Mouse (Mus musculus): Measurements from ENCODE around the gene Tmtc2. TPM values are rescaled to one million over a fixed set of nuclear protein-coding genes. Genes with fewer than 3 reads are reported as not detected.

Tmtc2 gene
- polyA plus RNA-seq, 1 experiment from 2014 or later, result 7.0 TPM

GRCm38 (mm10) chr10:105368242-105368641 lies 206.0 kb downstream of the Tmtc2 start:
- no peak overlapping the region for H3K27ac ChIP-seq (ENCODE audit: poor library complexity, severe bottlenecking)
- H3K36me3 ChIP-seq, result no peaks in the 10 kb centered on the region
- H3K27me3 ChIP-seq (replicated peaks), result no peaks in the 10 kb centered on the region
- 64% methylated on average over 8 of the region's 8 CpGs for WGBS
- ATAC-seq (ENCODE audit: insufficient number of reproducible peaks, low FRiP score), result no peak
- H3K9ac ChIP-seq, result no peak overlapping the region
- 0 out of 2 replicates have a peak, but pooled peaks cover 8% of the 10 kb centered on the region for H3K4me1 ChIP-seq (replicated peaks)
- peaks cover 5% of the 10 kb centered on the region for H3K9me3 ChIP-seq (replicated peaks)
- no peak overlapping the region for H3K4me2 ChIP-seq
- no peak overlapping the region for H3K4me3 ChIP-seq

- ATAC-seq (ENCODE audit: insufficient number of reproducible peaks, low FRiP score), result no peak
- no peak overlapping the region for H3K27ac ChIP-seq (ENCODE audit: poor library complexity, severe bottlenecking)
- H3K4me2 ChIP-seq, result no peak overlapping the region
- H3K4me1 ChIP-seq (replicated peaks), result 0 out of 2 replicates have a peak, but pooled peaks cover 8% of the 10 kb centered on the region
- H3K9me3 ChIP-seq (replicated peaks), result no peaks in the 10 kb centered on the region
- WGBS, result 81% methylated on average over 3 of the region's 3 CpGs
- H3K27me3 ChIP-seq (replicated peaks), result no peaks in the 10 kb centered on the region
- H3K36me3 ChIP-seq, result no peaks in the 10 kb centered on the region
- H3K4me3 ChIP-seq, result no peak overlapping the region
- no peak overlapping the region for H3K9ac ChIP-seq
These were observed 209.8 kb downstream of the Tmtc2 start for GRCm38 (mm10) chr10:105364480-105364879.

DNA sequence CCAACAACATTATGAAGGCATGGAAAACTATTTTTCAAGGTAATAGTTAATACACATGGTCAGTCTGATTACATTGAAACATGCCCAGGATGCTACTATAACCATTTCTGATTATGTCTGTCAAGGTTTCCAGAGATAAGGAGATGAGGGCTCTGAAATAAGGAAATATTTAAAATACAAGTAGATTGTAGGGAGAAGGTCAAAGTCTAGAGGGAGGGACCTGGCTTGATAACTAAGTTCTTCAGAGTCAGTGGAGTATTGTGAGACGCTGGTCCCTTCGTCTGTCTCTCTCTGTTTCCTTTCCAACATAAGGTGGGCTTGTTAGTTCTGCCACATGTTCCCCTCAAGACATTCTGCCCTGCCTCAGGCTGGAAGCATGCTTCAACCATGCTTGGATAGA lies 223.9 kb downstream of the Tmtc2 start:
- no peak for ATAC-seq (ENCODE audit: insufficient number of reproducible peaks, low FRiP score)
- Histone ChIP-seq H3K4me2 (no peak overlapping the region), H3K36me3 (no peaks in the 10 kb centered on the region), H3K9ac (no peak overlapping the region), H3K4me1 (replicated peaks) (no peaks in the 10 kb centered on the region), H3K9me3 (replicated peaks) (0 out of 2 replicates have a peak, but pooled peaks cover 3% of the 10 kb centered on the region), H3K27ac (ENCODE audit: poor library complexity, severe bottlenecking) (no peak overlapping the region), H3K27me3 (replicated peaks) (no peaks in the 10 kb centered on the region), H3K4me3 (no peak overlapping the region)
- 82% methylated on average over 2 of the region's 2 CpGs for WGBS

DNA sequence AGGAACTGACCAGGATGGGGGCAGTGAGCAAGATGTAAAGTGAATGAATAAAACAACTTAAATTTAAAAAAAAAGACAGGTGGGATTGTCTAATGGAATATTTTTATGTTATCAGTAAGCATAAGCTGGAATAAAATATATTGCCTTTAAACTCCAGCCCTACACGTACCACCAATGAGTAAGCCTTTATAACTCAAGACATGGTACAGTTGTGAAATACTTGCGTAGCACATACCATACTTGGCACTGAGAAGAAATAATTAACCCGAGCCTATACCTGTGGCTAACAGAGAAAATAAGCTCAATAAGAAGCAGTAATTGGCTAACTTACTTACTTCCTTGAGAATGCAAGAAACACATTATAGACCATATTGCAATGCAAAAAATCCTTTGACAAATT lies 228.3 kb downstream of the Tmtc2 start:
- H3K27me3 ChIP-seq (replicated peaks), result no peaks in the 10 kb centered on the region
- H3K9ac ChIP-seq, result no peak overlapping the region
- ATAC-seq (ENCODE audit: insufficient number of reproducible peaks, low FRiP score), result no peak
- H3K27ac ChIP-seq (ENCODE audit: poor library complexity, severe bottlenecking), result no peak overlapping the region
- 87% methylated on average over 3 of the region's 3 CpGs for WGBS
- 0 out of 2 replicates have a peak, but pooled peaks cover 3% of the 10 kb centered on the region for H3K4me1 ChIP-seq (replicated peaks)
- H3K4me3 ChIP-seq, result no peak overlapping the region
- H3K36me3 ChIP-seq, result no peaks in the 10 kb centered on the region
- H3K9me3 ChIP-seq (replicated peaks), result 0 out of 2 replicates have a peak, but pooled peaks cover 3% of the 10 kb centered on the region
- H3K4me2 ChIP-seq, result no peak overlapping the region

DNA sequence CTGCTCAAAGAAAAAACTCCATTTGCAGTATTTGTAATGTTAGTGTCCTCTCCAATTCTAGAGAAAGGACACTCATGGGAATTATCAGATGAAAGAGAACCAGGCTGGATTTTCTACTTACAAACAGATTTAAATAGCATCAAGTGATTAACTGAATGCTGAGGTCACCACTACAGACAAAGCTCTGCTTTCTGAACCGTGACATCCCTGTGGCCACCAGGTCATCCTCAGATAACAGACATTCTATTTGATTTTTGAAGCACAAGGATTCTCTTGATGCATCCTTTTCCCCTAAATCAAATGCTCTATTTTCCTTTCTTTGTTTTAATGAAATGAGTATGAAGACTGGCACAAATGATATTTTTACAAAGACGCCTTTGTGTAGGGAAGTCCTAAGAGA lies 241.4 kb downstream of the Tmtc2 start:
- 73% methylated on average over 2 of the region's 2 CpGs for WGBS
- H3K4me3 ChIP-seq, result no peak overlapping the region
- H3K27me3 ChIP-seq (replicated peaks), result no peaks in the 10 kb centered on the region
- H3K9me3 ChIP-seq (replicated peaks), result no peaks in the 10 kb centered on the region
- H3K36me3 ChIP-seq, result no peaks in the 10 kb centered on the region
- no peaks in the 10 kb centered on the region for H3K4me1 ChIP-seq (replicated peaks)
- H3K4me2 ChIP-seq, result no peak overlapping the region
- H3K27ac ChIP-seq (ENCODE audit: poor library complexity, severe bottlenecking), result no peak overlapping the region
- H3K9ac ChIP-seq, result no peak overlapping the region
- ATAC-seq (ENCODE audit: insufficient number of reproducible peaks, low FRiP score), result no peak

GRCm38 (mm10) chr10:105330327-105330726 lies 243.9 kb downstream of the Tmtc2 start:
- Histone ChIP-seq H3K27me3 (replicated peaks) (no peaks in the 10 kb centered on the region), H3K4me2 (no peak overlapping the region), H3K36me3 (no peaks in the 10 kb centered on the region), H3K27ac (ENCODE audit: poor library complexity, severe bottlenecking) (no peak overlapping the region), H3K4me3 (no peak overlapping the region), H3K4me1 (replicated peaks) (no peaks in the 10 kb centered on the region), H3K9ac (no peak overlapping the region), H3K9me3 (replicated peaks) (no peaks in the 10 kb centered on the region)
- 79% methylated on average over 5 of the region's 5 CpGs for WGBS
- ATAC-seq (ENCODE audit: insufficient number of reproducible peaks, low FRiP score), result no peak

GRCm38 (mm10) chr10:105323646-105324192 lies 250.5 kb downstream of the Tmtc2 start:
- no peaks in the 10 kb centered on the region for H3K27me3 ChIP-seq (replicated peaks)
- H3K27ac ChIP-seq (ENCODE audit: poor library complexity, severe bottlenecking), result no peak overlapping the region
- H3K9me3 ChIP-seq (replicated peaks), result peaks cover 4% of the 10 kb centered on the region
- WGBS, result 77% methylated on average over 4 of the region's 4 CpGs
- H3K36me3 ChIP-seq, result peaks cover 12% of the 10 kb centered on the region
- no peak overlapping the region for H3K4me2 ChIP-seq
- no peak overlapping the region for H3K9ac ChIP-seq
- ATAC-seq (ENCODE audit: insufficient number of reproducible peaks, low FRiP score), result no peak
- H3K4me3 ChIP-seq, result no peak overlapping the region
- H3K4me1 ChIP-seq (replicated peaks), result no peaks in the 10 kb centered on the region

- 73% methylated on average over 3 of the region's 3 CpGs for WGBS
- Histone ChIP-seq H3K27me3 (replicated peaks) (no peaks in the 10 kb centered on the region), H3K4me2 (no peak overlapping the region), H3K27ac (ENCODE audit: poor library complexity, severe bottlenecking) (no peak overlapping the region), H3K36me3 (peaks cover 12% of the 10 kb centered on the region), H3K4me1 (replicated peaks) (no peaks in the 10 kb centered on the region), H3K9me3 (replicated peaks) (peaks cover 4% of the 10 kb centered on the region), H3K9ac (no peak overlapping the region), H3K4me3 (no peak overlapping the region)
- no peak for ATAC-seq (ENCODE audit: insufficient number of reproducible peaks, low FRiP score)
These were observed 254.8 kb downstream of the Tmtc2 start for GRCm38 (mm10) chr10:105319299-105320057.

GRCm38 (mm10) chr10:105318869-105319268 lies 255.4 kb downstream of the Tmtc2 start:
- no peaks in the 10 kb centered on the region for H3K4me1 ChIP-seq (replicated peaks)
- no peaks in the 10 kb centered on the region for H3K27me3 ChIP-seq (replicated peaks)
- no peak overlapping the region for H3K4me3 ChIP-seq
- H3K9me3 ChIP-seq (replicated peaks), result peaks cover 4% of the 10 kb centered on the region
- no peak overlapping the region for H3K27ac ChIP-seq (ENCODE audit: poor library complexity, severe bottlenecking)
- no peak overlapping the region for H3K4me2 ChIP-seq
- ATAC-seq (ENCODE audit: insufficient number of reproducible peaks, low FRiP score), result no peak
- H3K36me3 ChIP-seq, result peaks cover 12% of the 10 kb centered on the region
- 56% methylated on average over 2 of the region's 2 CpGs for WGBS
- no peak overlapping the region for H3K9ac ChIP-seq

GRCm38 (mm10) chr10:105312986-105313385 lies 261.3 kb downstream of the Tmtc2 start:
- no peaks in the 10 kb centered on the region for H3K36me3 ChIP-seq
- no peaks in the 10 kb centered on the region for H3K9me3 ChIP-seq (replicated peaks)
- no peak for ATAC-seq (ENCODE audit: insufficient number of reproducible peaks, low FRiP score)
- H3K27me3 ChIP-seq (replicated peaks), result no peaks in the 10 kb centered on the region
- WGBS, result 72% methylated on average over 5 of the region's 5 CpGs
- no peak overlapping the region for H3K4me2 ChIP-seq
- no peak overlapping the region for H3K4me3 ChIP-seq
- H3K4me1 ChIP-seq (replicated peaks), result no peaks in the 10 kb centered on the region
- no peak overlapping the region for H3K9ac ChIP-seq
- no peak overlapping the region for H3K27ac ChIP-seq (ENCODE audit: poor library complexity, severe bottlenecking)

GRCm38 (mm10) chr10:105297560-105297959 lies 276.7 kb downstream of the Tmtc2 start:
- WGBS, result 72% methylated on average over 3 of the region's 3 CpGs
- no peak for ATAC-seq (ENCODE audit: insufficient number of reproducible peaks, low FRiP score)

More at GRCm38 (mm10) chr10:105297560-105297959, 276.7 kb downstream of the Tmtc2 start:
- Histone ChIP-seq H3K36me3 (peaks cover 3% of the 10 kb centered on the region), H3K27ac (ENCODE audit: poor library complexity, severe bottlenecking) (no peak overlapping the region), H3K27me3 (replicated peaks) (no peaks in the 10 kb centered on the region), H3K9me3 (replicated peaks) (0 out of 2 replicates have a peak, but pooled peaks cover 3% of the 10 kb centered on the region), H3K4me1 (replicated peaks) (no peaks in the 10 kb centered on the region), H3K4me3 (no peak overlapping the region), H3K9ac (no peak overlapping the region), H3K4me2 (no peak overlapping the region)

Data from heart, embryonic 12.5 days (tissue).